Mouse (Mus musculus) left cerebral cortex, adult 6 months (tissue): Measurements from ENCODE around the gene Rnf25. TPM values are rescaled to one million over a fixed set of nuclear protein-coding genes. Genes with fewer than 3 reads are reported as not detected.

ENCODE experiments used
- long read RNA-seq, 2 experiments: library from polyadenylated mRNA; unstranded; transcript quantifications; one replicate each; pipeline ENCODE4 v2.0.0; 2019 to 2020
- polyA plus RNA-seq: library from polyadenylated mRNA; unstranded; fragments of <200 nt; fragmentation: Nextera tagmentation; gene quantifications from 2 replicates; pipeline ENCODE4 v1.2.3, GENCODE M21; 2021

The Rnf25 gene
- 24.0 and 26.0 TPM in 2 replicates for polyA plus RNA-seq
- long read RNA-seq, experiment 1, transcript Rnf25-201 (10 exons, 1,479 nt) = major isoform, 31 of 53 reads
- long read RNA-seq, experiment 1, transcript Rnf25-202 (10 exons, 1,451 nt) = minor isoform, 10 of 53 reads
- long read RNA-seq, experiment 1, partial matches to known transcripts = 4 of 53 reads
- long read RNA-seq, experiment 1, other reads (novel, unspliced or antisense) = 7 of 53 reads
- long read RNA-seq, experiment 2, transcript Rnf25-201 (10 exons, 1,479 nt) = major isoform, 10 of 13 reads
- long read RNA-seq, experiment 2, partial matches to known transcripts = 1 of 13 reads
- long read RNA-seq, experiment 2, other reads (novel, unspliced or antisense) = 1 of 13 reads

GRCm38 (mm10) chr1:74601267-74601962, at the start of gene Rnf25, which contains the start of gene Stk36:
Gene Rnf25 (minus strand): TSS chr1:74601397.
Gene Stk36 (plus strand): TSS chr1:74601445.

GRCm38 (mm10) chr1:74587773-74588445, 13.3 kb downstream of the Rnf25 start, which contains the start of the genes Zfp142 and Bcs1l:
Gene Zfp142 (minus strand): TSS chr1:74588246.
Gene Bcs1l (plus strand): TSS chr1:74588289.

GRCm38 (mm10) chr1:74544184-74544583, 57.0 kb downstream of the Rnf25 start, which contains the start of gene Usp37:
Gene Usp37 (minus strand): TSS chr1:74544284.

Other genes starting within 250 kb of the Rnf25 start
- 0.73 and 0.80 TPM in 2 replicates for gene Catip, start 239.3 kb downstream of the Rnf25 start, polyA plus RNA-seq
- gene Slc11a1, start 226.2 kb downstream of the Rnf25 start, polyA plus RNA-seq = 1.5 and 2.1 TPM in 2 replicates
- gene Ctdsp1, start 209.9 kb downstream of the Rnf25 start, polyA plus RNA-seq = 4.5 and 7.5 TPM in 2 replicates
- gene Vil1, start 192.0 kb downstream of the Rnf25 start, polyA plus RNA-seq = 0.20 and 0.38 TPM in 2 replicates
- 18.9 and 20.1 TPM in 2 replicates for gene Cnot9, start 95.3 kb downstream of the Rnf25 start, polyA plus RNA-seq
- gene Plcd4, start 58.5 kb downstream of the Rnf25 start, polyA plus RNA-seq = 11.9 and 16.0 TPM in 2 replicates
- 12.7 and 18.1 TPM in 2 replicates for gene Usp37, start 57.1 kb downstream of the Rnf25 start, polyA plus RNA-seq
- 6.0 and 7.1 TPM in 2 replicates for gene Zfp142, start 13.2 kb downstream of the Rnf25 start, polyA plus RNA-seq
- 23.3 and 24.6 TPM in 2 replicates for gene Bcs1l, start 13.1 kb downstream of the Rnf25 start, polyA plus RNA-seq
- gene Stk36, start within 50 bp of the Rnf25 start, polyA plus RNA-seq = 0.83 and 0.85 TPM in 2 replicates
- 1.2 and 1.4 TPM in 2 replicates for gene Ttll4, start 60.3 kb upstream of the Rnf25 start, polyA plus RNA-seq
- gene Cyp27a1, start 112.2 kb upstream of the Rnf25 start, polyA plus RNA-seq = 4.4 and 4.7 TPM in 2 replicates
- not detected in 2 replicates for gene Prkag3, start 147.8 kb upstream of the Rnf25 start, polyA plus RNA-seq
- gene Wnt6, start 170.5 kb upstream of the Rnf25 start, polyA plus RNA-seq = 0.97 and 1.8 TPM in 2 replicates
- gene Wnt10a, start 190.1 kb upstream of the Rnf25 start, polyA plus RNA-seq = 15.5 and 19.0 TPM in 2 replicates